Mouse (Mus musculus): ENCODE measurements around the gene Ppef1.
A peak's percentile ranks its signal among the peaks of the same experiment; 100 is the strongest.
"Not testable (repeated sequence)": the region's sequence is repeated elsewhere in the genome, so short reads cannot be mapped to it uniquely, and the experiment has no call there.

The Ppef1 gene

DNA sequence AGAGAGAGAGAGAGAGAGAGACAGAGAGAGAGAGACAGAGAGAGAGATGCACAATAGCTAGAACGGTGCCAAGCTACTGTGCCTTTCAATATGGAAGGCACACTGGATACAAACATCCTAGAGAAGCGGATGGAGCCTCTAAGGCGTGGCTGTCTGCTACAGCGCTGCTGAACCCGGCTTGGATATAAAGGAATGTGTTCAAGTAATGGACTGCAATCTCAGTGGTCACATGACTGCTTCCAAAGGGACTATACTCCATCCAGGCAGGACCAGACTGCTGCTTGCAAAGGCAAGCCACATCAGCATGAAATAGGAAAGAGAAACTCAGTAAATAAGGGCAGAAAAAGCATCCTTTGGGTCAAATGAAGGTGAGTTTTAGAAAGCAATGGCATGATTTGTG, at the start of gene Ppef1:
Gene Ppef1, minus strand, starts transcription at position 116 of the 400 bp plus-strand sequence.
- no peak for DNase-seq (ENCODE audit: low read depth, low spot score)

DNA sequence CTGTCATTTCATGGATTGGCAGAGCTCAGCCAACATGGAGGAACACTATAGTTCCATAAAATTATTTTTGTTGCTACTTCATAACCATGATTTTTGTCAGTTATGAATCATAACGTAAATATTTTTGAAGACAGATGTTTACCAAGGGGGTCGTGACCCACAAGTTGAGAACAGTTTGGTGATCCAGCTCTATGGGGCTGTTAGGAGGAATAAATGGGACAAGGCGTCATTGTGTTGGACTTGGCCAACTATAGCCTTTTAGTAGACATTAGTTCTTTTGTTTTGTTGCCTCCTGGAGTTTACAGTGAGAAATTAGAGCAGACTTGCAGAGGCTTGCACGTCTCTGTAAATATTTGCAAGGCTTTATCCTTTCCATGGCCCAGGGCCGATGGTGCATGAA, 46.7 kb upstream of the Ppef1 start:
- DNase-seq (ENCODE audit: low read depth, low spot score), result no peak

DNA sequence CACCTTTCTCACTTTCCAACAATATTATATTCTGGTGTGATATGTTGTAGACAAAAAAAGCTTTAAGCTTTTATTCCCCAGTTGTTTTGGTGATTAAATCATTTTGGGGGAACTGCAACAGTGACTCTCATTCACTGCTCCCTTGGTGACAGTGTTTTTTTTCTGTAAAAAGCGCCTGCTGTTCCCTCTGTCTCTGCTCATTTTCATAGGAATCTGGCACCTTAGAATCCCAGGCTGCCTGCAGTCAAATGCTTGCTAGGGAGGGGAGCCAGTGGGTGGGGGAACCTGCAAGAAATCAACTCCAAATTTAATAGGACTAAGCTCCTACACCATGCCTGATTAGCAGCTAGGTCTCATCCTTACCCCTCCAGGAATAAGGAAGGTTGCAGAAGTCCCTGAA, 37.5 kb upstream of the Ppef1 start:
- no peak for DNase-seq (ENCODE audit: low read depth, low spot score)

DNA sequence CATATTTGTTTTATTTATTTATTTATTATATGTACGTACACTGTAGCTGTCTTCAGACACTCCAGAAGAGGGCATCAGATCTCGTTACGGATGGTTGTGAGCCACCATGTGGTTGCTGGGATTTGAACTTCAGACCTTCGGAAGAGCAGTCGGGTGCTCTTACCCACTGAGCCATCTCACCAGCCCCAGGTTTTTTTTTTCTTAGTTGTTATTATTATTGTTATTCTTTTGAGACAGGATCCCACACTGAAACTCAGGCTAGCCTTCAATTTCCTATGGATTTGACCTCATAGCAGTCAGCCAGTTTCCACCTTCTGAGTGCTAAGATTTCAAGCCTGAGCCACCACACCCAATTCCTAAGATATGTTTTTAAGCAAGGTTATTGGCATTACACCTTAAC, 34.1 kb upstream of the Ppef1 start:
- not testable (repeated sequence) for DNase-seq (ENCODE audit: low read depth, low spot score)

DNA sequence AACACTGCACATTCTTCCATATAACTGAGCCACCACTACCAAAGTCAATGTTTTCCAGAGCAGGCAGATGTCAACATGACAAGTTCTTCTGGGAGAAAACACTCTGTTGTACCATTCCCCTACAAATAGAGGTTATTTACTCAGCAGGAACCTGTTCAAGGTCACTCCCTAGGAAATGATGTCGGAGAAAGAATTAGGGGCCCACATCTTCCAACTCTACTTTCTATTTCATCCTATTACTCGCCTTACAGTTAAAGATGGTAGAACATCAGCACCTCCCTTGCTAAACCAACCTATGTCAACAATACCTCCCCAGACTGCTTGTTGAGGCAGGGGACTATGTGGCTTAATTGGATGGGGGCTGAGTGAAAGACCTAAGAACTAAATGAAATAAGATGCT, 32.1 kb upstream of the Ppef1 start, which contains the start of gene Rs1:
Gene Rs1, plus strand, starts transcription at position 301 of the 400 bp plus-strand sequence.
- no peak for DNase-seq (ENCODE audit: low read depth, low spot score)

DNA sequence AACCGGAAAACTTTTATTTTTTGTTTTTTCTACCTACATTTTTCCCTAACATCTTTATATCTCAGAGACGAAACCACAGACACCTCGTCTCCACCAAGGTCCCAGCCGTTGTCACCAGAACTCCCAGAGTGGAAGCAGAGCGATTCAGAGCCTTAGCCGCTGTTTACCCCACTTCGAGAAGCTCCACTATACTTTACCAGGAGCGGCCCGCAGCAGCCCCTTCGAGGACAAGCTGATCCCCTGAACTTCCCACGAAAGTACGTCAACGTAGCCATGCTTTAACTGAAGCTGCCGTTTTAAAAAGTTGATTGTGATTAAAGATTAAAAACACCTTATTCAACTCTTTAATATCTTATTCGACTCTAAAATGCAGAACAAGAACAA, 30.7 kb upstream of the Ppef1 start:
- DNase-seq (ENCODE audit: low read depth, low spot score), result peak; percentile 32

DNA sequence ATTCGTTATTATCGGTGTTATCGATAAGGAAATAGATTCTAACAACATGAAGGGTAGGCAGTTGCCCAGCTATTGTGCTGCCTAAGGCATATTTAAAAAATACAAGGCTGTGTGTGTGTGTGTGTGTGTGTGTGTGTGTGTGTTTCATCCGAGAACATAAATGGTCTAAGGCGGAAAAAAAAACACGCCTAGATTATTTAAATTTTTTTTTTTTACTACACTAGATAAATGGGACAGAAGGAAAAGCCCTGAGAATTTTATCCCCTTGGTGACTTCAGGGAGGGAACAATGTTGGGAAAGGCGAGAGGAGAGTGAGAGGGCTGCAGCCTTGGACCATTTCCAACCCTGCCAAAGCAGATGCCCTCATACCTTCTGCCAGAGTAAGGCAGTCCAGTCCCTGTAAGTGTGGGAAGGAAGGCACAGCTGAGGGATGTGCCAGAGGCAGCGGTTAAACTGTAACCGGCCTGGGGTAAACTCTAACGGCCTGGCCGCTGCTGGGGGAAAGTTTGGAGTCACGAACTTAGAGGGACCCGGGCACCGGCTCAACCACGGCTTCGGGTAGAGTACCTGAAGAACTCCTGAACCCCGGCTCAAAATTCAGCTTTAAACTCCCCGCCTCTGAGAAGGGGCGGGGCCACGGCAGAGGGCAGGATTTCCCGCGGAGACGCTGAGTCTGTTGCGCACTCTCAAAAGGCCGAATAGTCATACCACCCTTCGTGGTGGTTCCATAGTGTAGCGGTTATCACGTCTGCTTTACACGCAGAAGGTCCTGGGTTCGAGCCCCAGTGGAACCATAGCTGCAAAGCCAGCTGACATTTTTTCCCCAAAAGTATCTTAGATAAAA, 30.0 kb upstream of the Ppef1 start:
- DNase-seq (ENCODE audit: low read depth, low spot score), result peak; percentile 73

DNA sequence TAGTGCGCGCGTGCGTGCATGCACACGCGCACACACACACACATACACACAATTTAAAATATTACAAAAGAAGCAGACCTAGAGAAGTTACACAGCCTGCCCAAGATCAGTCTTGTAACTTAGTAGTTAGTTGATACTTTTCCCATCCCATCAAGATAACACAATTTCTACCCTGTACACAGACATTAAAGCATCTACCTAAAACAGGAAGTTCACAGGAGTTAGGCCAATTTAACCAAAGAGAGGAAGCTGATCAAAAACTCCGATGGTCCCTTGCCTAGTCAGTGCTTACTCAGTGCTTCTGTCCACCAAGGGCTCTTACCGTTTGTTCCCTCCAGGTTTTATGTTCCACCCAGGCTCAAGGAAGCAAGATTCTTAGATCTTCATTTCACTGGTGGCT, 15.2 kb upstream of the Ppef1 start:
- no peak for DNase-seq (ENCODE audit: low read depth, low spot score)

DNA sequence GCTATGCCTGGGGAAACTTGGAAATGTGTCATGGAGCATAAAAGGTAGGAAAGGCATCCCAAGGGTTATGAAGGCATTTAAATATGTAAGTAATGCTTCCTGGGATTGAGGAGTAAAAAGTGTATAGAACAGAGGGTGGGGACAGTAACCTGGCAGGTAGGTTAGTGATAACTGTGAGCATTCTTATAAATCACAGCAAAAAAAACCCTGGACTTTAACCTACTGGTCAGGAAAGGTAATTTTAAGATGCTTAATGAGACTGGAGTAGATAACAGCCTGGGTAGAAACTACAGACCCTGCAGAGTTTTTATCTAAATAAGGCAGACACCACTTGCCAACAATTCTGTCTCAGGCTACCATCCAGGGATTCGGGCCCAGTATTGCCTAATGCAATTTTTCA, 13.1 kb upstream of the Ppef1 start:
- DNase-seq (ENCODE audit: low read depth, low spot score), result no peak

DNA sequence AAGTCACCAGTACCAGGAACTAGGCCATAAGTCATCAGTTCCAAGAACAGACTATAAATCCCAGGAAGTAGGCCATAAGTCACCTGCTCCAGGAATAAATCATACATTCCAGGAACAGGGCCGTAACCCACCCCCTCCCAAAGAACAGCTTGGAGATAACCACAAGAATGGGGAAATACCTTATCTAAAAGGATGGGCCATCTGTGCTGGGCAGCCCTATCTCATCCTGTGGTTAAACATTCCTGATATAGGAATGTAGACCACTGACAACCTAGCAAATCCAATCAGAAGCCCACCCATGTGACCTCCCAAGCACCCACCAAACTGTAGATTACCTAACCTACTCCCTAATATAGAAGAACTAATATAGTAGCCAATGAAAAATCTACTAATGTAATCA, 9.8 kb upstream of the Ppef1 start:
- no peak for DNase-seq (ENCODE audit: low read depth, low spot score)

DNA sequence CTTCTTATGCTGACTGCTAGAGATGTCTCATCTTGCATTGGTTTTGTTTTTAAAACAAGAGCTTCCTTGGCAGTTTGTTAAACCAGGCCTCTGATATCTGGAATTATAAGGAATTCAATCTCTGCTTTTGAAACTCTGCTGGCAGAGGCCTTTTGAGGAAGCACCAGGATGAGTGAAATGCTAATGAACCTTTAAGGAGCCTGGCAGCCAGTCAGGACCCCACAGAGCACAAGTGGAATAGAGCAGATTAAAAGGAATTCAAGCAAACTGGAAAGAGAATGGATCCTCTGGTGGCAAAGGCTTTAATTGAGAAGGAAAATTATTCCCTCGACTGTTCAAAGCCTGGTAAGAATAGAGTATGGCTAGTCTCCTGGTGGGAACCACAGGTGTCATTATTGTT, 36.4 kb downstream of the Ppef1 start:
- DNase-seq (ENCODE audit: low read depth, low spot score), result no peak

DNA sequence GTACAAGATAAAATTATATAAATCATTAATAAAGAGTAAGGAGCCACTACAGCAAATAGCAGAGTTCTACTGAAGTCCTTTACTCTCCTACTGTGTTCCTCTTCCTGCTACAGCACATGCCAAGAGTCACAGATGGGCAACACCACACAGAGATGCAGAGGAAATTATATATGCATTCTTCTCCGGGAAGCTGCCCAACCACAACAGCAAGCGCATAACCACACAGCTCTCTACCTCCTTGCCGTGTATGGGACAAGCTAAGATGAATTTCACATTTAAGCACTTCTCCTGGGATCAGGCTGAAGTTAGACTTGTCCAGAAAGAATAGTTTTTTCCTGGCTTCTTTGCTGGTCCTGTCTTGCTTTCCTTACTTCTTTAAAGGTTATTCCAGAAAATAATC, 44.0 kb downstream of the Ppef1 start:
- DNase-seq (ENCODE audit: low read depth, low spot score), result no peak

DNA sequence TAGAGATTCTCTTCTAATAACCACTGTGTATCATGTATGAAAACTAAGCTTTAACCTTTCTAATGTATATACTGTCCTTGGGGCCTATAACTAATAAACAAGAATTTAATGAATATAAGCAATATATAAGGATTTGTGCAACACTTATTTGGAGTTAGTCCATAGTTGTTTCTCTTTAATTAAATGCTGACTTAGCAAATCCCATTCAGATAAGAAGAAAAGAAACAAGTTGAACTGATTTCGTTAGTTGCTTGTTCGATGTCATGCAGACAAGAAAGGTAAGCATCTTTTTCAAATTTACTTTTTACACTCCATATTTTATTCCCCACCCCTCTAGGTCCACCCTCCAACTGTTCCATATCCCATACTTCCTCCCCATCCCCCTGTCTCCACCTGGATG, 45.5 kb downstream of the Ppef1 start:
- DNase-seq (ENCODE audit: low read depth, low spot score), result no peak

DNA sequence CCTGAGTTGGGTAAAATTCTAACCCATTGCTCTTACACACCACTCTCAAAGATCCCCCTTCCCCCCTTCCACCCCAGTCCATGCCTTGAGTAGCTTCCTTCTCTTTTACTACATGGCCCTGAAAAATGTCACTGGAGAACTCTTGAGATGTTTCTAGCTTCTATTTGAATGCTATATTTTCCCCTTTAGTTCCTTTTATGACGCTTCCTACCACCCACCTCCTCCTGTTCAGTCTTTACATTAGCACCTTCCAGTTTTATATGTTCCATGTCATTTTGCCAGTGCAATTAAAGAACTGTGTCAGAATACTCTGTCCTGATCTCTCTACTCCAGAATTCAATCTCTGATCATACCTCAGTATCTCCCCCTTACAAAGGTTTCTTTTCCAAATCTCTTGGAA, 65.6 kb downstream of the Ppef1 start:
- no peak for DNase-seq (ENCODE audit: low read depth, low spot score)

DNA sequence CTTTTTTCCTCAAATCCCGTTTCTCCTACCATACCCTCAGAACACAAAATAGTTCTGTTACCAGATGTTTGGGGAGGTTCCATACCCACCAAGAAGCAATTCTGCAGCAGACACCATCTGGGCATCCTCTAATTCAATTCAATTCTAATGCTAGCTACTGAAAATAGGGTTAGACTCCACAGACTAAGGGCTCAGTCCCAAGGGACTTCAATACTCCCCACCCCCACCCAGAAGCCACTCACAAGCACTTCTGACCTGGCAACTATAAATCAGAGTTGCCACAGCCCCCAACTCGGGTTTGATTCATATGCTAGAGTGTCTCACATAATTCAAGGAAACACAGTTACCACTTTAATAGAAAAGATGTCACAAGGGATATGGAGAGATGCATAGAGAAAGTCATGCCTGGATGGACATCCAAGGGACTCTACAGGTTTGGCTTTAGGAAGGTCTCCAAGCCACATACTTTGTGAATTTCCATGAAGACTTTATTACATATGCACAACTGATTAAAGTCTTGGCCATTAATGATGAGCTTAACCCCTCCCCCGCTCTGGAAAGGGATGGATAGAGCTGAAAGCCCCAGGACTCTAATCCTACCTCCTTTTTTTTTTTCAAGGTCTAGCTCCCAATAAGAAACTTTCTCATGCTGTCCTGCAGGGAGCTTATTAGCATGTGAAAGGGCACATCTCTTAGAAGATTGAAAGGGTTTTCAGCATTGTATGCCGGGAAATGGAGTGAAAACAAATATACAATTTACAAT, 124.5 kb downstream of the Ppef1 start:
- peak; percentile 18 for DNase-seq (ENCODE audit: low read depth, low spot score)

DNA sequence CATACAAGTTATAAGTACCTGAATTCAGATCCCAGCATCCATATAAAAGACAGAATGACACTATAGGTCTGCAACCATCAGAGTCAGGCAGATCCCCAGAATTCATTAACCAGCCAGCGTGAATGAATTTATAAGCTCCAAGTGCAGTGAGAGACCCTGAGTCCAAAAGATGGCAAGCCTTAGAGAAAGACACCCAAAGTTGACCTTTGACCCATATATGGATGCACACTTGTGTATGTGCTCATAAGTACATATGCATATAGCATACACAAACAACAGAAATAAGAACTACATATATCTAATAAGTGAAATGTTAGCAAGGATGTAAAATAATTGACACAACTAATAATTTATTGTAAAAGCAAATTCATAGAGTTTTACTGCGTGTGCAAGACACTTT, 125.1 kb downstream of the Ppef1 start:
- no peak for DNase-seq (ENCODE audit: low read depth, low spot score)

DNA sequence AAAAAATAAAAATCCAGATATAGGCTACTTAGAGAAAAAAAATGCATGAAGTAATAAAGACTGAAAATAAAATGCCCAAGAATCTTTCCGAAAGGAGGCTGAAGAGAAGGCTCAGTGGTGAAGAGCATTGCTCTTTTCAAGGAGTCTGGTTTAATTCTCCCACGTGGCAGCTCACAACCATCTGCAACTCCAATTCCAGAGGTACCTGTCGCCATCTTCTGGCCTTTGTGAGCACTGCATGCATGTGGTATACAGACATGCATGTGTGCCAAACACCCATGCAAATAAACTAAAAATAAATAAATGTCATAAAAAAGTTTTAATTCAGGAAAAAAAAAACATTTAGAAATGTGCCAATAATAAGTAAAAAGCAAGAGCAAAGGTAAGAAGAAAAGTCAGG, 125.7 kb downstream of the Ppef1 start:
- peak; percentile 73 for DNase-seq (ENCODE audit: low read depth, low spot score)

DNA sequence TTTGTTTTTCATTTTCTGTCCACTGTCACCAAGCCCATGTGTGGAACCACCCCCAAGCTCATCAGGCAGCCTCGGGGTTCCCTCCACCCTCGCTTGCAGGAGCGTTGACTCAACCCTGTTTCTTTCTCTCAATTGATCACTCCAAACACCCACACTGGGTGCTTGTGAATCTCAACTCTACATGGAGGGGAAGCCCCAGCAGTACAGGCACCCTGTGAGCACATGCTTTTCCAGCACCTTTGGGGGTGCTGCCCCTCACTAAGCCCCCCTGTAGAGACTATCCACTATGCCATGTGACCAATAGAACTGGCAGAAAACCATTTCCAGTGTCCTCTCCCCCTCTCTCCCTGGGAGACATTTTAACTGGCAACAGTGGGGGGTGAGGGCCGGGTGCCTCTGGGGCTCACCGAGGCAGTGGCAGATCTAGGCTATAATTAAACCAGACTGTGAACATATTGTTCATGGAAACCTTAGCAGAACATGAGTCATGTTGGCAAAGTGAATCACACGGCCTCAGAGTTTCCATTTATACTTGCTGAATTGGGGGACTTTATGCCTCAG, 131.5 kb downstream of the Ppef1 start:
- DNase-seq (ENCODE audit: low read depth, low spot score), result no peak

DNA sequence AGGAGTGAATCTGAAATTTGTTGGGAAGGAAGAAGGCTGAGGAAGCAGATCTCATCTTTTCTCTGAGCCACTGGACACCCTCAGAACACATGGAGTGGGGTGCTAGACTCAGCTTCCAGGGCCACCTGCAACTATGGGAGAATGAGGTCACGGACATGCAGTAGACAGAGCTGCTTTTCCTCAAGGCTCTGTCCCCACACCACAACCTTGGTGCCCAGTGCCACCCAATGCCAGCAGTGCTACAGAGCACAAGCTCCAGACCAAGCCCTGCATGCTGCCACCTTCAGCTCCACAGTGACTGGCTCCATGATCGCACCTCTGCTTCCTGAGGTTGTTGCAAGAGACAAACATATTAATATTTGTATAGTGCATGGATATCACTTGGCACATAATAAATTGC, 132.2 kb downstream of the Ppef1 start:
- no peak for DNase-seq (ENCODE audit: low read depth, low spot score)

DNA sequence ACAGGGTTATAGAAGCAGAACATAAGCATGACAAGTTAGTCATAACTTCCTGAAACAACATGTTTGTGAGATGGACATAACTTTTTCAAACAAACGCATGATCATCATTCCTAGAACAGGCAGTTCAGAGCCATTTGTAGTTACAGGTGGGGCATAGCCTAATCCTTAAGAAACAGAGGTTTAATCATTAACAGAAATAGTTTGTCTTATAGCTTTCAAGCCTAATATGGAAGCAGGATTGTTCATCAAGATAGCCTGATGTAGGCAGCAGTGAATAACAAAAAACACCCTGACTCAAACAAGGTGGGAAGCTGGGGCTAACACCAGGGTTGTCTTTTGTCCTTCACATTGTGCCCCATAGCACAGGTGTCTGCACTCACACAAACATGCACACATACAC, 132.8 kb downstream of the Ppef1 start:
- DNase-seq (ENCODE audit: low read depth, low spot score), result no peak

DNA sequence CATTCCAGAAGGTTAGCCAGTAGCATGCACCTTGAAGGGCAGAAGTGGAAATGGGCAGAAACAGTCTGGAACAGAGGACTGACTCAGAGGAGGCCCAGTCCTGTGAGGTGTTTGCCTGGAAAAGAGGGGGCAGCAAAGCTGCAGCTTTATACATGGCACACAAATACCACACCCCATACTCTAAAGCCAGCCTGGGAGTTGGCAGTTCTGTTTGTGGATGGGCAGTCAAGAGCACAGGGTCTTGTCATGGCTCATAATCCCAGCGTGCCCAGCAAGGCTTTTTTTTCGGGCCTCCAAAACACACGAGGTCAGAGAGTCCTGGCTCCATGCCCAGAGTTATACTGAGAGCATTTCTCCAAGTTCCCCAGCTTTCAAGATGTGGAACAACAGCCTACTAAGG, 134.5 kb downstream of the Ppef1 start:
- no peak for DNase-seq (ENCODE audit: low read depth, low spot score)

DNA sequence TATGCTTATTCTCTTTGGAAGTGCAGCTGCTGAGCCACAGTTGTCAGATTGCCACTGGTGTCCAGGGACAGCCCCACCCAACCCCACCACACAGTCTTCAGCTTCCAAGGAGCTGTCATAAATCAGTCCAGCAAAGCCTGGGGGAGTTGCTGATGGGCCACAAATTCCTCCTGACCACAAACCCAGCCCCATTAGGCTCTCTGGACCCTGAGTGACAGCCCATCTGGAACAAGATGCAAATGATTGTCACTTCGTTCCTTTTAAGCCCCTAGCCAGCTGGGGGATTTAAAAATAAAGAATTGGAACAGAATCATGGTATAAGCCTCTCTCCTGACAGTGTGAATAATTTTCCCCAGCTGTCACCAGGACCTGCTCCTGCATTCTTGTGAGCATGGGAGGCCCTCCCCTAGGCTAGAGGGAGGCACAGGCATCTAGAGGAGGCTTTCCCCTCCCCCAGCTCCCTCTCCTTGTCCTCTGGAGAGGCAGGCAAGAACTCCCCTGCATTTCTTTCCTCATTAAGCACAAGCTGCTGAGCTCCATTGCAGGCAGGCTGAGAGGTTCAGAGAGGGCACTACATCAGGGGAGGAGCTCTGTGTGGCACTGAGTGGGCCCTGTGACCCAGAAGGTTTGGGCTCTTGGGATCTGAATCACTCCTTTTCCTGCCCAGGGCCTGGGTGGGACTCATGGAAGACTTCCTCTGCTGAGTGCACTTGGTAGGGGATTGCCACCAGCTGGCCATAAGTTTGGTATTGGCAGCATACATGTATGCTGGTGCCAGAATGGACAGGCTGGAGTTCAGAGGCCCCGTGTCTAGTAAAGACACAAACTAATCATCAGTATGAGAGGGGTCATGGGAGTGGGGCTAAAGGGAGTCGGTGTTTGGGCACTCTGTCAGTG, 136.8 kb downstream of the Ppef1 start:
- DNase-seq (ENCODE audit: low read depth, low spot score), result no peak

Data from R1 (cell line).